Mouse (Mus musculus): Measurements from ENCODE around the gene Gpatch2.

Gene Gpatch2

GRCm38 (mm10) chr1:187376946-187377671 is 161.8 kb downstream of the Gpatch2 start:
- no peak for DNase-seq

DNA sequence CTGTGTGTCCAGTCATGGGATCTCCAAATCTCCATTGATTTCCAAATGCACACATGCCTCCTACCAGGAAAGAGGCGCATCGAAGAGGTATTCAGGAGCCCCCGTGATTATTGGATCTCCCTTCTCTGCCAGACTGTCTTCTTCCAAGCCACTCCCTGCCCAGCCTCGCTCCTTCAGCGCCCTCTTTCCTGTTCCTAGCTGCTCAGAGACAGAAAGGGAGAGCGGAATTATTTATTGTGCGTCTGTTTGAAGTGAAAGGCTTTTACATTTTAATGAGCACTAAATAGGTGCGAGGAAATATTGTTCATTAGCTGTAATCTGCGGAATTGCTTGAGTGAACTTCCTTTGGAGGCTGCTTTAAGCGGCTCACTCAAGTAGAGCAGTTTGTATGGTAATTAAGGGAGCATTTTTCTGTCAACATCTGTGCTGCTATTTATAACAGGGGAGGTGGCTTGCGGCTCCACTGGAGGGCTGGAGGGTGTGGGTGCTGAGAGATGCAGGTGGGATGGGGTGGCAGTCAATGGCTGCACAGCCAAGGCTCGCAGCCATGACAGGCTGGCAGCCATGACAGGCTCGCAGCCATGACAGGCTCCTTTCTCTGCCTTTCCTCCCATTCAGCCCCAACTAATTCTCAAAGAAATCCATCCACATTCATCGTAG is 162.7 kb downstream of the Gpatch2 start:
- peak; percentile 25 for DNase-seq

DNA sequence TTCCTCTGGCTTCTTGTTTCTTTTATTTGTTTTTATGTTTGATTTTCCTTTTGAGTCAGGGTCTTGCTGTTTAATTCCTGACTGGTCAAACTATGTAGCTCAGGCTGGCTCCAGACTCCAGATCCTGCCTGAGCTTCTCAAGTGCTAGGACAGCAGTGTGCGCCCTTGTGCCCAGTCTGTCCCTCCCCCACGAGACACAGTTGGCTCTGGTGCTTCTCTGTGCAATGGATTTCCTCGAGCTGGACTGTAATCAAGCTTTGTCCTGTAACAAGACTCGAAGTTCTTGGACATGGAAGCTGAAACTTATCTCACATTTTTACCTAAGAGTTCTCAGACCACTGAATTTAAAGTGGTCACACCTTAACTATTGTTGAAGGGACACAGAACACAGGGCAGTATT is 174.2 kb downstream of the Gpatch2 start:
- no peak for DNase-seq

- DNase-seq, result no peak
Observed at GRCm38 (mm10) chr1:187400834-187401233, 185.5 kb downstream of the Gpatch2 start.
